Mouse (Mus musculus): ENCODE results near the gene Gng8.

Gene Gng8

DNA sequence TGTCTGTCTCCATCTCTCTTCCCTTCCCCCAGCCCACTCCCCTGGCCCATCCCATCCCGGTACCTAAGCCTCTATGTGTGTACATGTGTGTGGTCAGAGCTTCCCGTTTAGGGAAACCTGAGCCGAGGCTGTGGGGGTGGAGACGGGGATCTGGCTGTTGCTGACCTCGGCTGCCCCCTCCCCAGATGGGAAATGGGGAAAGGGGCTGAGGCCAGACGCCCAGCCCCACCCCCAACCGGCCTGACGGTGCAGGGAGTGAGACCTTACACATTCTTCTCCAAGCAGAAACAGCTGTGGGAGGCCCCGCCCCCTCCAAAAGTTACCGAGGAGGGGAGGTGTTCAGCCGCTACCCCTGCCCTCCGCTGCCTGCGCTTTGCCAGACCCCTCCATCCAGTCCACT lies 15.0 kb upstream of the Gng8 start:
- DNase-seq = peak; percentile 20 to 30

DNA sequence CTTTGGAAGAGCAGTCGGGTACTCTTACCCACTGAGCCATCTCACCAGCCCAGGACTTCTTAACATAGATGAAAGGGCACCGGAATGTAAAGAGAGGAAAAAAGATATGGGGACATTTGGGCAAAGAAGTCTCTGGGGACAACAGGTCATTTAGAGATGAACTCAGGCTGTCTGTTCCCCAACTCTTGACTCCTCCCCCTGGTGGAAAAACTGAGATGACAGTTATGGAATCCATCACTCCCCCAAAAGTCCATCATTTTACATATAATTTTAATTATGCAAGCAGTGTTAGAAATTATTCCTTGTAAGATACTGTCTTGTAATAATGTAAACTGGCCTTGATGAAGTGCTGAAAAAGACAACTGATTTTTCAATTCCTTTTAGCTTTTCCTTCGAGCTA lies 13.9 kb upstream of the Gng8 start:
- DNase-seq = no peak

- no peak for DNase-seq
Observed at GRCm38 (mm10) chr7:16879796-16880547, 11.6 kb upstream of the Gng8 start.

- no peak for DNase-seq
Observed at GRCm38 (mm10) chr7:16880615-16881014, 11.0 kb upstream of the Gng8 start.

DNA sequence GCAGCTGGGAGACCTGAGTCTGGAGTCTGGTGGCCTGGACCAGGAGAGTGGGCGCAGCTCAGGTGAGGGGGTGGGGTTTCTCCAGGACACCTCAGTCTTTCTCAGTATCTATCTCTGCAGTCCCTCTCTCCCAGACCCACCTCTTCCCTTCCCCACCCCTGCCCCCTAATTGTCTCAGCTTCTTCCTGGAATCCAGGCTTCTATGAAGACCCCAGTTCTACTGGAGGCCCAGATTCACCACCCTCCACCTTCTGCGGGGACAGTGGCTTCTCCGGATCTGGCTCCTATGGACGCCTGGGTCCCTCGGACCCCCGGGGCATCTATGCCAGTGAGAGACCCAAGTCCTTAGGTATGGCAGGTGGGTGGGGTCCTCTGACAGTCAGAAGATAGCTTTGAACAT lies 8.4 kb upstream of the Gng8 start:
- no peak for DNase-seq

- no peak for DNase-seq
Observed at GRCm38 (mm10) chr7:16884334-16884733, 7.3 kb upstream of the Gng8 start.

DNA sequence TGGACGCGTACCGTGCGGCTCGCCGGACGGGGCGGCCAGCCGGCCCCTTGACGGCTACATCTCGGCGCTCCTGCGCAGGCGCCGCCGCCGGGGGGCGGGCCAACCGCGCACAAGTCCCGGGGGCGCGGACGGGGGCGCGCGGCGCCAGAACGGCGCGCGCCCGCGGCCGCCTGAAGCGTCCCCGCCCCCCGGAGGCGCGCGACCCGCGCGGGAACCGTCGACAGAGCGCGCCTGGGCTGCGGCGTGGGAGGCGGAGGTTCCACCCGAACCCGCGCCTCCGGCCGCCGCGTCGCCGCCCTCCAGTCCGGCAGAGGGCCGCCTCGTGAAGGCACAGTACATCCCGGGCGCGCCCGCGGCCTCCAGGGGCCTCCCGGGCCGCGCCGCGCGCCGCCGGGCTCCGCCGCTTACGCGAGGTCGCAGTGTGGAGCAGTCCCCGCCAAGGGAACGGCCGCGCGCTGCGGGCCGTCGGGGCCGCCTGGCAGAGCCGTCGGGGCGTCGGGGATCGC lies 6.3 kb upstream of the Gng8 start:
- DNase-seq = no peak

DNA sequence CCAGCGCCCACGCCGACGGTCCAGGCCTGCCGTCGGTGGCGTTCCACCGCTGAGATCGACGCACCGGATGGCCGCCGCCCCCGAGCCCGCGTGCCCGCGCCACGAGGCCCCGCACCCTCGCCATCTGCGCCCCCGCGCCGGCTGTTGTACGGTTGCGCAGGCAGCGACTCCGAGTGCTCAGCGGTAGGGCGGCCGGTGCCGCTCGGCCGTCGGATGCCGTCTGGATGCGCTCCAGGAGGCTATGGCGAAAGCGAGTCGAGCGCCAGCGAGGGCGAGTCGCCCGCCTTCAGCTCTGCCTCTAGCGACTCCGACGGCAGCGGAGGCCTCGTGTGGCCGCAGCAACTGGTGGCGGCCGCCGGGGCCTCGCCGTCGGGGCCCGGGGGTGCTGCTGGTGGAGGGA lies 5.7 kb upstream of the Gng8 start:
- DNase-seq = no peak

DNA sequence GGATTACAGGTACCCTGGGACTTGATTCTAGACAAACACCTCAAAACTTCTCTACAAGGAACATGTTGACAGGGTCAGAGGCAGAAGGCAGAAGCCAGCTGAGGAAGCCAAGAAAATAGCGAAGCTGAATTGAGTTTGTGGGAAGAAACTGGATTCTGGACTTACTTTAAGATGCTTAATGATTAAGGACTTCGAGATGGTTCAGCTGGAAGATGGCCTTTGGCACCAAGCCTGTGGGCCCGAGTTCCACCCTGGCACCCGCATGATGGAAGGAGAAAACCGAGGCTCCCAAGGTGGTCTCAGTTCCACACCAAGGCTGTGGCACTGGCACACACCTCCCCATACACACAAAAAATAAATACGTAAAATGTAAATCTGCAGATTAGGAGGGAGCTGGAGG lies 1.1 kb upstream of the Gng8 start:
- no peak for DNase-seq

- DNase-seq = no peak
Observed at GRCm38 (mm10) chr7:16890944-16891343, 642 bp upstream of the Gng8 start.

GRCm38 (mm10) chr7:16892352-16892730 lies 755 bp downstream of the Gng8 start:
- no peak for DNase-seq

GRCm38 (mm10) chr7:16893612-16894011 lies 2.0 kb downstream of the Gng8 start:
- no peak for DNase-seq

GRCm38 (mm10) chr7:16894279-16894678 lies 2.7 kb downstream of the Gng8 start:
- no peak for DNase-seq

DNA sequence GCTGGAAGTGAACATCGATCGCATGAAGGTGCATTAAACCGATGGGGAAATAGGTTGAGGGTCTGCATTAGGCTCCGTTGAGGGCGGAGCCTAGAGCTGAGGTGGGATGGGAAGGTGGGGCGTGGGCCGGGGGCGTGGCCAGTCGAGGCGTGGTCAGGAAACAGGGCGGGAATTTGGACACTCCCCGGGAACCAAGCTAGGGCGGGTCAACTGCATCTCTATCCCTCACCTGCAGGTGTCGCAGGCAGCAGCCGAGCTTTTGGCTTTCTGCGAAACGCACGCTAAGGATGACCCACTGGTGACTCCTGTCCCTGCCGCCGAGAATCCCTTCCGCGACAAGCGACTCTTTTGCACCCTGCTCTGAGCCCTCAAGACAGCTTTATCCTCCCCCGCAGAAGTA lies 3.4 kb downstream of the Gng8 start:
- peak; percentile 46 to 56 for DNase-seq

DNA sequence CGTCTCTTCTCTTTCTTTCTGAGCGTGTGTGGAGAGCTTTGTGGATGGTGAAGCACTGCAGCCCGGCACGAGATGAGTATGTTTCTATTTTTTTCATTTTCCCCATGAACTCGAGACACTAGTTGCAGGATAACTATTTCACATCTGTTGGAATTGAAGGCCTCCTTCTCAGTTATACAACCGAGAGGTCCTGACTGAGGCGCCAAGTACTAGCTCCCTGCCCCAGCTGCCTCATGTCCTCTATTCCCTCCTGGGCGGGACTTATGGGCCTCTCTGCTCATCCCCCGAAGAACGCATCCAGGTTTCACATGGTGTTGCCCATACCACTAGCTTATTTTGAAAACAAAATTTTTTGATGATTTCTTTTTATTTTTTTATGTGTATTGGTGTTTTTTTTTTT lies 3.9 kb downstream of the Gng8 start:
- no peak for DNase-seq

GRCm38 (mm10) chr7:16900526-16900925 lies 8.9 kb downstream of the Gng8 start:
- DNase-seq = no peak

DNA sequence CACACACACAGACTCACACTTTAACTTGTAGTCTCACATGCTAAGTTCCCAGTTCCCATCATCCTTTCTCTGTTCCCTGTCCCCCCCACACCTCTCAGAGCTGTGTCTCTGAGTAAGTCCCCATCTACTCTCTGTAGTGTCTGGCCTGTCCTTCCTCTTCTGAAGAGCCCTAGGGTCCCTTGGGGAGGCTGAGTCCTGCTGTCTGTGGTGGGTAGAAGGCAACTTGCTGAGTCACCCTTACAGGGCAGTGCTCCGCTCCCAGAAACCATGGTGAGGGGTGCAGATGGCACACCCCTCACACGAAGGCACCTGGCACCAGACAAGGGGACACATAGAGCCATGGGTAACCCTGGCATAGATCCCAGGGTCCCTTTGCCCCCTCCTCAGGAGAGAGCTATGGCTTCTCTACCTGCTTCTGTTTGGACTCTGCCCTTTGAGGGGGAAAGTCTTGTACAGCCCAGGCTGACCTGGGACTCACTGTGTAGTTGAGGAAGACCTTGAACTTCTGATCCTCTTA lies 11.9 kb downstream of the Gng8 start:
- no peak for DNase-seq

- DNase-seq = no peak
Observed at GRCm38 (mm10) chr7:16904120-16904675, 12.6 kb downstream of the Gng8 start.

DNA sequence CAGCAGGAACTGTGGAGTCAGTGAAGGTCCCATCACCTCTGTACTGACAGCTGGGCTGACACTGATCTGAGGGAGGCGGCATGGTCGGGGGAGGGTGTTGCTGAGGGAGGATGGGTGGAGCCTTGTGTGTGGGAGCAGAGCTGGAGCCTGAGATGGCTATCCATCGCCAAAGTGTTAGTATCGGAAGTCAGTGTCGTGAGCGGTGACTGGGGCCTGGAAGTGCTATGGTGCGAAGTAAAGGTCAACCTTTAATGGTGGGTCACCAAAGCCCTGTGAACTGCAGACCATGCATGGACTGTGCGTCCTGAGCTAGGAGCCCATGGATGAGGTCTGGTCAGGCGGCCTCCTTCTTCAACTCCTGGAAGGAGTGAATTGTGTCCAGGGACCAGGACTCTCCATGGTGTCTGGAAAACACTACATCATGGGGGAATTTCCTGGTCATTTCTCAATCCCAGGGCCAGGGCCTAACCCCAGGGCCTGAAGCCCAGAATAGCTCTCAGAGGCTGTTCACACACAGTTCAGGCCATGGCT lies 14.0 kb downstream of the Gng8 start:
- DNase-seq = no peak

GRCm38 (mm10) chr7:16906281-16906680 lies 14.7 kb downstream of the Gng8 start, which contains the start of gene Ptgir:
Ptgir (plus strand) TSS chr7:16906490.
- DNase-seq = no peak

GRCm38 (mm10) chr7:16906889-16907559 lies 15.4 kb downstream of the Gng8 start:
- DNase-seq = no peak

DNA sequence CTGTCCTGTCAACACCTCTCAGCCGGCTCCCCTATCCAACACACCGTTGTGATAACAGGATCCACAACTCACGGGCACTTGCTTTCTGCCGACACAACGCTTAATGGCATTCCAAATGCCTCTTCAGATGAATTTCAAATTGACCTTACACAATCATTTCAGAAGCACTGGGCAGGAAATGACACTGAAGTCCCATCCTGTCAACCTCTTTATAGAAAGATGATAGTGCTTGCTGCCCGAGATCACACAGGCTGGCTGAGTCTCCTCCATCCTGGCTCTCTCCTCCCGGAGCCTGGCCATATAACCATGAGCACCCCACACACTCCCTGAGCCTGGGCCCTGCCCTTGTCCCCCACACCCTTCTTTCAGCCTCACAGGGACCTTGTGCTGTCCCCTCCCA lies 16.3 kb downstream of the Gng8 start:
- DNase-seq = no peak

GRCm38 (mm10) chr7:16908367-16908766 lies 16.8 kb downstream of the Gng8 start:
- no peak for DNase-seq

GRCm38 (mm10) chr7:16908859-16909258 lies 17.3 kb downstream of the Gng8 start:
- no peak for DNase-seq
